Mouse (Mus musculus) cerebellum, postnatal 14 days (tissue): ENCODE results near the gene Blvra.

Source experiments
- DNase-seq, 2 experiments: peaks; one replicate each; pipeline ENCODE4 v3.0.0; 2021; ENCODE audit warnings: mixed read lengths in 2 of 2

The Blvra gene

GRCm38 (mm10) chr2:127137838-127138420 is 67.5 kb downstream of the Blvra start:
- no peak for DNase-seq

GRCm38 (mm10) chr2:127138449-127138848 is 68.0 kb downstream of the Blvra start:
- no peak for DNase-seq

DNA sequence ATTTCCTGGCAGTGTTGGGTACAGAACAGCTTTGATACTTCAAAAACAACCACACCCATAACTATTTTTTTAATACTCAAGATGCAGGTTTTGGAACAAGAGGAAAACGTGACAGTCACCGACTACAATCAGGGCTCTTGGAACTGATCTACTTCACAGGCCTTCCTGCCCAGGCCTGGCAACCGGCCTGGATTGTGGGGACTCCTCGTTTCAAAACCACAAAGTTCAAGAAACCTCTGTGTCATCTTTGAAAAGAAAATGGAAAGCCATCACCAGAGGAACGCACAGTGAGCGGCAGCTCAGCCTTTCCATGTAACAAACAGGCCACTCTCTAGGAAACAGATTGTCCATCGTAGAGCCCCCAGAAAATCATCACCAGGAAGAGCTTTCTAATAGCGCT is 68.6 kb downstream of the Blvra start:
- DNase-seq: no peak

GRCm38 (mm10) chr2:127139605-127140004 is 69.1 kb downstream of the Blvra start:
- DNase-seq: no peak

DNA sequence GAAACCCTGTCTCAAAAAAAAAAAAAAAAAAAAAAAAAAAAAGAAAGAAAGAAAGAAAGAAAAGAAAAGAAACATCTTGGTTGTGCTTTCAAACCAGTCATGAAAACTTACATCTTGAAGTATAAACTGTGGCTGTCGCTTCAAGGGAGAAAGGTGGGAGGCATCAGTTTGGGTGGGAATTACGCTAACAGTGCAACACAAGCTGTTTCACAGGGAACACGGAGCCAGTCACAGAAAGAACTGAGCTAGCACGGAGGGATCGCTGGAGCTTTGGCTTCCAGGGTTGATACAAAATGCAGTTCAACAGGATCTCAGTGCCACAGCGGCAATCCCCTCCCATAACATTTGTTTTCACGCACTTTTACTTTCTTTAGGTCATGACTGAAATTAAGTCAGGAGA is 69.5 kb downstream of the Blvra start:
- no peak for DNase-seq

- no peak for DNase-seq
Measured at GRCm38 (mm10) chr2:127142031-127142430, 71.6 kb downstream of the Blvra start.

DNA sequence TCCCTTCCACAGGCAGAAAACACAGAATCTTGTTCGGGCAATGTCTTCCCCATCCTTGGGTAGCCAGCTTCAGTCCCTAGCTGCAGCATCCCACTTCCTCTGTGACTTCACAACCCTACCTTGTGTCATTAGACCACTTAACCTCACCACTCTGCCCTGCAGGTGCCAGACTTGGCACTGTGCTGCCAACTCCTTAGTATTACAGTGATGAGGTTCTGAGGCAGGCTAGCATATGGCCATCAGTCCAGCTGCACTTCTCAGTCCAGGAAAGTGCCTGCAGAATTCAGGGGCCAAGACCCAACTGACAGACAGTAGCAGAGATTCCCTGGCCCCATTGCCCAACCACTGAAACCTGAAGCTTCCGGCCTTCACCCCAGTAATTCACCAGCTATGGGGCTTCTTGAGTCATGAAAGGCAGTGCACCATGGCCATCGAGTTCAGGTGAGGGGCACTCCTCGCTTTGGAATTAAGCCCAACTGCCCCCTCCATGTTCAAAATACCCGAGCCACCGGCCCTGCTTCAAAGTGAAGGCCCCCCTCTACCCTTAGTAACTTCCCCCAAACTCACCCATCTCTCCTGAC is 72.2 kb downstream of the Blvra start:
- DNase-seq: peak in 1 of 2 experiments; percentile 12

DNA sequence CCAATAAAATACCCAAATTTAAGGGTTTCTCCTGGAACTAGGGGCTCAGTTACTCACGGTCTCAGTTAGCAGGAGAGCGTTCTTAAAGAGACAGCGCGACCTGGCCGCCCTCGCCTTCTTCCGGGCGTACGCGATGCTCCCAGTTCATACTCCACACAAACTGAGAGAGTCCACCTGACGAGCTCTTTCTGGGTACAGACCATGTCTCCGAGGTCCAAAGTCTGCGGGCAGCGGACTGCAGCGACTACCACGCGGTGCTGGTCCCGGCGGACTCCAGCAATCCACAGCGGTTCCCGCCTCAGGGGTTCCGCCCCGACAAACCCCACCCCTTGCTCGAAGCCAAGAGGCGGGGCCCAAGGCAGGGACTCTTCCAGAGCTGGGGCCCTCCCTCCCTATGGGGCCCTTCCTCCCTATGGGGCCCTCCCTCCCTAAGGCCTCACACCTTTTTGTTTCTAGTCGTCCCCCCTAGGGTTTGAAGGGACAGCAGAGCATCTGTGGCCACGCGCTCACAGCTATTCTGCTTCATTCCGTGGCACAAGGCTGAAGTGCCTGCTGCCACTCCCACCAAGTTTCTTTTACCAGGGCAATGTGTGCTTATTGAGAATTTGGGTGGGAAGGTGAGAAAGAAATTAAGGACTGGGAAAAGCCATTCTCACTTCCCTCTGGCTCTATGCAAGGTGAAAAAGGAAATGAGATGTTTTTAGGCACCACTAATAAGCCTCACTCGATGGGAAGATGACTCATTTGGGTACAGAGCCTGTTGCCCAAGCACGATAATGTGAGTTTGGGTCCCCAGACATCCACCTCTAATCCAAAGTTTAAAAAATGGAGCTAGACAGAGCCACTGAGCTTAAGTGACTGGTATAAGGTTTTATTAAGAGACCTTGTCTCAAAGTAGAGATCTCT is 72.9 kb downstream of the Blvra start, which contains the start of gene Itpripl1:
TSS of gene Itpripl1 (minus strand) at position 285 of the 906 bp plus-strand sequence.
- peak; percentile 34 to 51 for DNase-seq

- no peak for DNase-seq
Measured at GRCm38 (mm10) chr2:127145699-127146098, 75.2 kb downstream of the Blvra start.
